Mouse (Mus musculus): ENCODE measurements around the gene Ankrd17. TPM values are rescaled to one million over a fixed set of nuclear protein-coding genes. Genes with fewer than 3 reads are reported as not detected.

Gene Ankrd17
- polyA plus RNA-seq, 1 experiment from 2014 or later: 7.8 TPM

- ATAC-seq (ENCODE audit: insufficient read depth): no peak
- Histone ChIP-seq H3K9me3 (replicated peaks) (no peaks in the 10 kb centered on the region), H3K4me3 (replicated peaks) (peak within 1 kb of the TSS; percentile 92), H3K36me3 (replicated peaks) (no peaks in the 10 kb centered on the region), H3K27me3 (no peaks in the 10 kb centered on the region), H3K4me2 (peak within 1 kb of the TSS; percentile 78), H3K4me1 (replicated peaks) (peaks cover 29% of the 10 kb centered on the region), H3K9ac (peak within 1 kb of the TSS; percentile 94), H3K27ac (replicated peaks) (peak within 1 kb of the TSS; percentile 99)
- WGBS (ENCODE audit: insufficient replicate concordance): 0% methylated on average over 7 of the region's 7 CpGs
Measured at GRCm38 (mm10) chr5:90367067-90367303, 608 bp upstream of the Ankrd17 start, which contains the start of gene Gm9958. Gene Gm9958, plus strand, starts transcription at chr5:90367204.

- H3K4me1 ChIP-seq (replicated peaks): peaks cover 29% of the 10 kb centered on the region
- peak; percentile 35 for ATAC-seq (ENCODE audit: insufficient read depth)
- H3K9ac ChIP-seq: peak overlapping the region; percentile 94
- H3K4me2 ChIP-seq: peak overlapping the region; percentile 78
- H3K27me3 ChIP-seq: no peaks in the 10 kb centered on the region
- H3K36me3 ChIP-seq (replicated peaks): no peaks in the 10 kb centered on the region; the same call in 1 of the 2 replicates
- peak overlapping the region; percentile 99 for H3K27ac ChIP-seq (replicated peaks)
- H3K4me3 ChIP-seq (replicated peaks): peak overlapping the region; percentile 92
- no peaks in the 10 kb centered on the region for H3K9me3 ChIP-seq (replicated peaks)
- WGBS (ENCODE audit: insufficient replicate concordance): under 1% methylated on average over 51 of the region's 61 CpGs
Measured at GRCm38 (mm10) chr5:90365141-90365951, 1.0 kb downstream of the Ankrd17 start.

- H3K4me2 ChIP-seq: peak overlapping the region; percentile 78
- no peak for ATAC-seq (ENCODE audit: insufficient read depth)
- H3K9ac ChIP-seq: peak overlapping the region; percentile 94
- H3K4me1 ChIP-seq (replicated peaks): peaks cover 29% of the 10 kb centered on the region
- H3K9me3 ChIP-seq (replicated peaks): no peaks in the 10 kb centered on the region
- peaks cover 7% of the 10 kb centered on the region for H3K36me3 ChIP-seq (replicated peaks)
- no peaks in the 10 kb centered on the region for H3K27me3 ChIP-seq
- WGBS (ENCODE audit: insufficient replicate concordance): 1% methylated on average over 6 of the region's 6 CpGs
- H3K4me3 ChIP-seq (replicated peaks): peak overlapping the region; percentile 92
- peak overlapping the region; percentile 99 for H3K27ac ChIP-seq (replicated peaks)
Measured at GRCm38 (mm10) chr5:90364526-90364925, 1.9 kb downstream of the Ankrd17 start.

GRCm38 (mm10) chr5:90355824-90356223, 10.6 kb downstream of the Ankrd17 start:
- Histone ChIP-seq H3K36me3 (replicated peaks) (peaks cover 18% of the 10 kb centered on the region), H3K9me3 (replicated peaks) (no peaks in the 10 kb centered on the region), H3K4me1 (replicated peaks) (peaks cover 39% of the 10 kb centered on the region), H3K27me3 (no peaks in the 10 kb centered on the region), H3K4me3 (replicated peaks) (no peak overlapping the region), H3K9ac (no peak overlapping the region), H3K27ac (replicated peaks) (no peak overlapping the region), H3K4me2 (no peak overlapping the region)
- ATAC-seq (ENCODE audit: insufficient read depth): peak; percentile 32; the same call in 1 of the 2 replicates
- WGBS (ENCODE audit: insufficient replicate concordance): 35% methylated on average over 3 of the region's 3 CpGs

GRCm38 (mm10) chr5:90353552-90354317, 12.6 kb downstream of the Ankrd17 start:
- Histone ChIP-seq H3K9ac (no peak overlapping the region), H3K4me2 (no peak overlapping the region), H3K27me3 (no peaks in the 10 kb centered on the region), H3K4me3 (replicated peaks) (no peak overlapping the region), H3K9me3 (replicated peaks) (no peaks in the 10 kb centered on the region), H3K36me3 (replicated peaks) (peaks cover 11% of the 10 kb centered on the region; the same call in 1 of the 2 replicates), H3K4me1 (replicated peaks) (peaks cover 39% of the 10 kb centered on the region), H3K27ac (replicated peaks) (no peak overlapping the region)
- WGBS (ENCODE audit: insufficient replicate concordance): 80% methylated on average over 4 of the region's 4 CpGs
- ATAC-seq (ENCODE audit: insufficient read depth): peak; percentile 63

GRCm38 (mm10) chr5:90346877-90347276, 19.5 kb downstream of the Ankrd17 start:
- H3K4me1 ChIP-seq (replicated peaks): peaks cover 10% of the 10 kb centered on the region; the same call in 1 of the 2 replicates
- ATAC-seq (ENCODE audit: insufficient read depth): no peak
- H3K9me3 ChIP-seq (replicated peaks): no peaks in the 10 kb centered on the region
- no peak overlapping the region for H3K4me2 ChIP-seq
- H3K9ac ChIP-seq: no peak overlapping the region
- WGBS (ENCODE audit: insufficient replicate concordance): 48% methylated on average over 3 of the region's 3 CpGs
- no peaks in the 10 kb centered on the region for H3K27me3 ChIP-seq
- H3K36me3 ChIP-seq (replicated peaks): no peaks in the 10 kb centered on the region
- no peak overlapping the region for H3K27ac ChIP-seq (replicated peaks)
- no peak overlapping the region for H3K4me3 ChIP-seq (replicated peaks)

GRCm38 (mm10) chr5:90340847-90341246, 25.5 kb downstream of the Ankrd17 start:
- Histone ChIP-seq H3K4me2 (no peak overlapping the region), H3K36me3 (replicated peaks) (no peaks in the 10 kb centered on the region)

GRCm38 (mm10) chr5:90339953-90340343, 26.4 kb downstream of the Ankrd17 start:
- Histone ChIP-seq H3K27me3 (no peaks in the 10 kb centered on the region), H3K4me2 (peak overlapping the region; percentile 39), H3K27ac (replicated peaks) (no peak overlapping the region), H3K4me3 (replicated peaks) (no peak overlapping the region), H3K9ac (no peak overlapping the region), H3K4me1 (replicated peaks) (peaks cover 18% of the 10 kb centered on the region), H3K36me3 (replicated peaks) (no peaks in the 10 kb centered on the region), H3K9me3 (replicated peaks) (no peaks in the 10 kb centered on the region)
- no peak for ATAC-seq (ENCODE audit: insufficient read depth)
- WGBS (ENCODE audit: insufficient replicate concordance): 76% methylated on average over 1 of the region's 1 CpGs

More at GRCm38 (mm10) chr5:90340847-90341246, 25.5 kb downstream of the Ankrd17 start:
- no peak overlapping the region for H3K9ac ChIP-seq
- no peak overlapping the region for H3K27ac ChIP-seq (replicated peaks)
- H3K9me3 ChIP-seq (replicated peaks): no peaks in the 10 kb centered on the region
- no peak overlapping the region for H3K4me3 ChIP-seq (replicated peaks)
- H3K4me1 ChIP-seq (replicated peaks): peaks cover 18% of the 10 kb centered on the region
- 68% methylated on average over 4 of the region's 4 CpGs for WGBS (ENCODE audit: insufficient replicate concordance)
- H3K27me3 ChIP-seq: no peaks in the 10 kb centered on the region
- no peak for ATAC-seq (ENCODE audit: insufficient read depth)

- H3K36me3 ChIP-seq (replicated peaks): no peaks in the 10 kb centered on the region
- H3K9ac ChIP-seq: no peak overlapping the region
- peaks cover 18% of the 10 kb centered on the region for H3K4me1 ChIP-seq (replicated peaks)
- H3K4me3 ChIP-seq (replicated peaks): no peak overlapping the region; the same call in 1 of the 2 replicates
- no peaks in the 10 kb centered on the region for H3K9me3 ChIP-seq (replicated peaks)
- peak overlapping the region; percentile 39 for H3K4me2 ChIP-seq
- 18% methylated on average over 5 of the region's 5 CpGs for WGBS (ENCODE audit: insufficient replicate concordance)
- H3K27ac ChIP-seq (replicated peaks): no peak overlapping the region
- ATAC-seq (ENCODE audit: insufficient read depth): peak; percentile 56
- no peaks in the 10 kb centered on the region for H3K27me3 ChIP-seq
Measured at GRCm38 (mm10) chr5:90339129-90339952, 27.0 kb downstream of the Ankrd17 start.

GRCm38 (mm10) chr5:90338177-90339091, 27.9 kb downstream of the Ankrd17 start:
- H3K27me3 ChIP-seq: no peaks in the 10 kb centered on the region
- H3K4me1 ChIP-seq (replicated peaks): peaks cover 18% of the 10 kb centered on the region
- H3K9me3 ChIP-seq (replicated peaks): no peaks in the 10 kb centered on the region
- peak overlapping the region; percentile 32 for H3K4me2 ChIP-seq
- no peak for ATAC-seq (ENCODE audit: insufficient read depth)
- no peak overlapping the region for H3K9ac ChIP-seq
- 43% methylated on average over 7 of the region's 7 CpGs for WGBS (ENCODE audit: insufficient replicate concordance)
- H3K27ac ChIP-seq (replicated peaks): no peak overlapping the region
- H3K4me3 ChIP-seq (replicated peaks): no peak overlapping the region
- no peaks in the 10 kb centered on the region for H3K36me3 ChIP-seq (replicated peaks)

Measured in liver, embryonic 15.5 days (tissue).